Mouse (Mus musculus): ENCODE measurements around the gene Tcf12. TPM values are rescaled to one million over a fixed set of nuclear protein-coding genes. Genes with fewer than 3 reads are reported as not detected.

Tcf12 gene
- polyA plus RNA-seq, 1 experiment from 2014 or later, result 103 TPM

DNA sequence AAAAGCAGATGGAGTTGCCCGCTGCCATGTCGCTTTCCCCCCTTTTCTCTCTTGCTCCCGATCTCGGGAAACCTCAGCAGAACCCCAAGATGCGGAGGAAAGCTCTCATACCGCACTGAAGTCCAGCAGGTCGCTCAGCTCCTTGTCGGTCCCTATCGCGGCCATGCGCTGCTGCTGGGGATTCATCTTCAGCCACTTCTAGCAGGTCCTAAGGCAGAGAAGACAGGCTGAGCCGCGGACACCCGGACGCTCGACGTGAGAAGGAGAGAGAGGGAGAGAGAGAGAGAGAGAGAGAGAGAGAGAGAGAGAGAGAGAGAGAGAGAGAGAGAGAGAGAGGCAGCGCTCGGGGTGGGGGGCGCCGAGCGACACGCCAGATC lies 1.1 kb downstream of the Tcf12 start:
- WGBS, result 0% methylated on average over 19 of the region's 23 CpGs
- Histone ChIP-seq H3K9me3 (ENCODE audit: low read depth, low read length) (no peaks in the 10 kb centered on the region), H3K27ac (ENCODE audit: low read depth) (peak overlapping the region; percentile 98), H3K9ac (peak overlapping the region; percentile 100), H3K36me3 (ENCODE audit: insufficient read depth) (peaks cover 13% of the 10 kb centered on the region; the same call in 1 of the 2 replicates), H3K4me1 (ENCODE audit: insufficient read depth) (0 out of 2 replicates have a peak, but pooled peaks cover 3% of the 10 kb centered on the region), H3K4me3 (ENCODE audit: low read depth, low read length) (peak overlapping the region; percentile 96), H3K4me2 (peak overlapping the region; percentile 83), H3K27me3 (ENCODE audit: insufficient read depth, low read length) (no peaks in the 10 kb centered on the region)
- no peak for TF ChIP-seq CTCF (IDR thresholded peaks at IDR 0.05; ENCODE audit: low read depth)
- peak; percentile 67 for DNase-seq
- peak; percentile 53 for ATAC-seq (ENCODE audit: insufficient read depth)

DNA sequence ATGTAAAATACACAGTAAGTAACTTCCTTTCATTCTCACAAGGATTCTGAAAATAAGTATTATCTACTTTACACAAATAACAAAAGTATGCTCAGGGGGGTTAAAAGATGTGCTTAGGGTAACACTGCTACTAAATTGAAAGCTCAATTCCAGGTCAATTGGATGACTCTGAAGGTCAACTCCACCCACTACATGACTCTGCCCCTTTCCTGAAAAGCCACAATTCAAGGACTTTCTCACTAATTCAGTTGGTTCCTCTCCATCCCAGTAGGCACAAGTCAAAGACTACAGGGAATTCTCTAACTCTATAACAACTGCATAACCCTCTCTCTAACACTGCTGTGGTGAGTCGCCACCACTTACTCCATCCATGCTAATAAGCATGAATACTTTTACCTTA lies 8.2 kb downstream of the Tcf12 start:
- Histone ChIP-seq H3K36me3 (ENCODE audit: insufficient read depth) (peaks cover 31% of the 10 kb centered on the region), H3K9ac (no peak overlapping the region), H3K4me1 (ENCODE audit: insufficient read depth) (no peaks in the 10 kb centered on the region), H3K4me2 (no peak overlapping the region), H3K27me3 (ENCODE audit: insufficient read depth, low read length) (no peaks in the 10 kb centered on the region), H3K27ac (ENCODE audit: low read depth) (no peak overlapping the region), H3K4me3 (ENCODE audit: low read depth, low read length) (no peak overlapping the region), H3K9me3 (ENCODE audit: low read depth, low read length) (no peaks in the 10 kb centered on the region)
- ATAC-seq (ENCODE audit: insufficient read depth) (no peak), DNase-seq (no peak)
- 86% methylated on average over 1 of the region's 1 CpGs for WGBS
- no peak for TF ChIP-seq CTCF (IDR thresholded peaks at IDR 0.05; ENCODE audit: low read depth)

DNA sequence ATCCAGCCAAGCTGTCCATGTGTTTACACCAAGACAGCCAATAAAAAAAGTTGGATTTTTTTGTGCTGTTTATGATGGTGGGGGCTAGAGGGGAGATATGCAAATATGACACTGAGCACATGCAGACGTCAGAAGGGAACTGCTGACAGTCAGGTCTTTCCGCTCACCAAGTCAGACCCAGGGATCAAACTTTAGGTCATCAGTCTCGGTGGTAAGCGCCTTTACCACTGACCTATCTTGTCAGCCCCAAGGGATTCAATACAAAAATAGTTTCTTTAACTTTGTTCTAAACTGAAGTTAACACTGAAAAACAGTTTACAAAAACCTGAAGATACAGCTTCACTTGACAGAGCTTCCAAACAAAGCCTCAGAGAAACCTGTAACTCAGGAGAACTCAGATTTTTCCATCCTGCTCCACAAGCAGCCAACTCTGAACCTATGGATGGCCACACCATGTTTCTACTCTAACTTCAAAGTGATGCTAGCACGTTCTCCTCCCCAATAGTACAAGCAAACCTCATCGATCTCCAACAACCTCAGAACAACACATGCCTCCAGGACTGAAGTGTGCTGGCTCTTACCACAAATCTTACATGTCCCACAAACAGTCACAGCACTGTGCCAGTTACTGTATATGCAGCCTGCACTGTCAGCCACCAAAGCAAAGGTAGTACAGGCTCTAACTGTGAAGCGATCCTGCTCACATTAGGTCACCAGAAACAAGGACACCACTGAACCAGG lies 11.6 kb downstream of the Tcf12 start:
- no peaks in the 10 kb centered on the region for H3K4me1 ChIP-seq (ENCODE audit: insufficient read depth)
- ATAC-seq (ENCODE audit: insufficient read depth) (no peak), DNase-seq (peak; percentile 12)
- no peak overlapping the region for H3K9ac ChIP-seq
- no peak for TF ChIP-seq CTCF (IDR thresholded peaks at IDR 0.05; ENCODE audit: low read depth)
- H3K4me2 ChIP-seq, result no peak overlapping the region
- no peaks in the 10 kb centered on the region for H3K9me3 ChIP-seq (ENCODE audit: low read depth, low read length)
- no peak overlapping the region for H3K4me3 ChIP-seq (ENCODE audit: low read depth, low read length)
- H3K36me3 ChIP-seq (ENCODE audit: insufficient read depth), result peaks cover 29% of the 10 kb centered on the region
- 61% methylated on average over 7 of the region's 7 CpGs for WGBS
- no peak overlapping the region for H3K27ac ChIP-seq (ENCODE audit: low read depth)
- H3K27me3 ChIP-seq (ENCODE audit: insufficient read depth, low read length), result no peaks in the 10 kb centered on the region

DNA sequence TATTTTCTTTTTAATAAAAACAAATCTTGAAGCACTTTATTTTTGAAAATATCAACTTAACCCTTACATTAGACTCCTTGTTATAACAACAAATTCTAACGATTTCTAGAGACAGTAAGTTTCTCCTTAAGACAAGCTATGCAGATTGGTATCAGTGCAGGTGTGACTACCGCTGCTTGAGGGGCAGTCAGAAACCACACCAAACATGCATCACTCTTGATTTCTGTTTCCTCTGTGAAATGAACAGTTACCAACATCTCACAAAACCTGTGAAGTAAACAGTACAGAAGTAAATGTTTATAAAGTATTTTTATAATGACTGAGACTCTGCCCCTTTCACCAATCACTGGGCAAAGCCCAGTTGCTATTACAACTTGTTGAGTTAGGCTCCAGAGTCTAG lies 13.6 kb downstream of the Tcf12 start:
- Histone ChIP-seq H3K9me3 (ENCODE audit: low read depth, low read length) (no peaks in the 10 kb centered on the region), H3K4me2 (no peak overlapping the region), H3K27ac (ENCODE audit: low read depth) (no peak overlapping the region), H3K9ac (no peak overlapping the region), H3K36me3 (ENCODE audit: insufficient read depth) (peaks cover 23% of the 10 kb centered on the region), H3K4me1 (ENCODE audit: insufficient read depth) (no peaks in the 10 kb centered on the region), H3K4me3 (ENCODE audit: low read depth, low read length) (no peak overlapping the region), H3K27me3 (ENCODE audit: insufficient read depth, low read length) (no peaks in the 10 kb centered on the region)
- no peak for TF ChIP-seq CTCF (IDR thresholded peaks at IDR 0.05; ENCODE audit: low read depth)
- DNase-seq (no peak), ATAC-seq (ENCODE audit: insufficient read depth) (no peak)
- 76% methylated on average over 2 of the region's 2 CpGs for WGBS

DNA sequence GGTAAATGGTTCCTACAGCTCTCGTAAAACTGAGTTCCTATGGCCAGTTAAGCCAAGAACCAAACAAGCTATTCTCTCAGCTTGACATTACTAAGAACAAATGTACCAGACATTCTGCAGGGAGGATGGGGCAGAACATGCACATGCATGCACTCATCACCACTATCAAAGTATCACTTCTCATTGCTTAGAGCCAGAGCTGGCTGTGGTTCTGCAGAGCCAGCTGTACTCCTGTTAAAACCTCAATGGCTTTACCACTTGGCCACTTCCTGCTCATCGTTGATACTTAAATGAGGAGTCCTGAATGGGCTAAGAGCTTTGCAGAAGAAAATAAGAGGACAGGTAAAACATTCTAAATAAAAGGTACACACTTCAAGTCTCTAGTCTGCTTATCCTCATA lies 14.6 kb downstream of the Tcf12 start:
- Histone ChIP-seq H3K27me3 (ENCODE audit: insufficient read depth, low read length) (no peaks in the 10 kb centered on the region), H3K27ac (ENCODE audit: low read depth) (no peak overlapping the region), H3K4me2 (no peak overlapping the region), H3K4me1 (ENCODE audit: insufficient read depth) (no peaks in the 10 kb centered on the region), H3K36me3 (ENCODE audit: insufficient read depth) (peaks cover 15% of the 10 kb centered on the region), H3K4me3 (ENCODE audit: low read depth, low read length) (no peak overlapping the region), H3K9ac (no peak overlapping the region), H3K9me3 (ENCODE audit: low read depth, low read length) (no peaks in the 10 kb centered on the region)
- 93% methylated on average over 2 of the region's 2 CpGs for WGBS
- DNase-seq, result no peak
- no peak for ATAC-seq (ENCODE audit: insufficient read depth)
- no peak for TF ChIP-seq CTCF (IDR thresholded peaks at IDR 0.05; ENCODE audit: low read depth)

DNA sequence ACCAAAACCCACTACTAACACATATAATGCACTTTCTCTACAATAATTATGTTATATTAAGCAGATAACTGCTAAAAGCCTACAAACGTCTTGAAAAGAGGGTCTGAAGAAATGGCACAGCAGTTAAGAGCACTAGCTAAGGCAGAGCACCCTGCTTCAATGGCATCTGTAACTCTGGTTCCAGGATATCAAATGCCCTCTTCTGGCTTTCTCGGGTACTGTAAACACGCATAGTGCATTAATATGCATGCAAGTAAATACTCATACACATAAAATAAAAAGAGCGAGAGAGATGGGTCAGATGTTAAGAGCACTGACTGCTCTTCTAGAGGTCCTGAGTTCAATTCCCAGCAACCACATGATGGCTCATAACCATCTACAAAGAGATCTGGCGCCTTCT lies 17.0 kb downstream of the Tcf12 start:
- H3K27me3 ChIP-seq (ENCODE audit: insufficient read depth, low read length), result no peaks in the 10 kb centered on the region
- no peaks in the 10 kb centered on the region for H3K4me1 ChIP-seq (ENCODE audit: insufficient read depth)
- WGBS, result 78% methylated on average over 5 of the region's 5 CpGs
- TF ChIP-seq CTCF (IDR thresholded peaks at IDR 0.05; ENCODE audit: low read depth), result peak; percentile 41
- ATAC-seq (ENCODE audit: insufficient read depth) (no peak), DNase-seq (peak; percentile 61)
- no peak overlapping the region for H3K4me2 ChIP-seq
- H3K36me3 ChIP-seq (ENCODE audit: insufficient read depth), result peaks cover 8% of the 10 kb centered on the region; the same call in 1 of the 2 replicates
- no peaks in the 10 kb centered on the region for H3K9me3 ChIP-seq (ENCODE audit: low read depth, low read length)
- no peak overlapping the region for H3K4me3 ChIP-seq (ENCODE audit: low read depth, low read length)
- no peak overlapping the region for H3K9ac ChIP-seq
- H3K27ac ChIP-seq (ENCODE audit: low read depth), result no peak overlapping the region

DNA sequence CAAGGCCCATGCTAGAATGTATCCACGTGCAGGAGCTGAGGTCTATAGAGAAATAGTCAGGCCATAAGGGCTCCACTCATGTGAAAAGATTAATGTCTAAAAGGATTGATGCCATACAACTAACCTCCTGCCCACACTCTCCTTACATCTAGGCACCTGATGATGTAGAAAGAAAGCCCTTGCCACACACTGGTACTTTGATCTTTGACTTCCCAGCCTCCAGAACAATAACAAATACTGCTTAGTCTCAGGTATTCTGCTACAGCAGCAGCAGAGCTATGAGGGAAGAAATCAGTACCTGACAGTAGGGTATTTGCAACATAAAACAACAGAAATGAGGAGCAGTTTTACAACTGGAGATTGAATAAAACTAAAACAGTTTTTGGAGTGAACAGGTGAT lies 19.5 kb downstream of the Tcf12 start:
- ATAC-seq (ENCODE audit: insufficient read depth) (no peak), DNase-seq (no peak)
- H3K4me1 ChIP-seq (ENCODE audit: insufficient read depth), result no peaks in the 10 kb centered on the region
- no peaks in the 10 kb centered on the region for H3K27me3 ChIP-seq (ENCODE audit: insufficient read depth, low read length)
- H3K27ac ChIP-seq (ENCODE audit: low read depth), result no peak overlapping the region
- H3K4me2 ChIP-seq, result no peak overlapping the region
- no peak overlapping the region for H3K9ac ChIP-seq
- TF ChIP-seq CTCF (IDR thresholded peaks at IDR 0.05; ENCODE audit: low read depth), result no peak
- no peak overlapping the region for H3K4me3 ChIP-seq (ENCODE audit: low read depth, low read length)
- H3K36me3 ChIP-seq (ENCODE audit: insufficient read depth), result peaks cover 7% of the 10 kb centered on the region; the same call in 1 of the 2 replicates
- WGBS, result 76% methylated on average over 1 of the region's 1 CpGs
- no peaks in the 10 kb centered on the region for H3K9me3 ChIP-seq (ENCODE audit: low read depth, low read length)

All from lung, embryonic 14.5 days (tissue).